Mouse (Mus musculus) hindbrain, embryonic 13.5 days (tissue): ENCODE data around the gene Scgb3a1. TPM values are rescaled to one million over a fixed set of nuclear protein-coding genes. Genes with fewer than 3 reads are reported as not detected.

Experiments used
- ATAC-seq: fragments of 200-750 bp; cut with Nextera tagmentation; 2 replicates; pipeline ENCODE4 v1.8.0; 2017; ENCODE audit warnings: moderate TSS enrichment; ENCODE audit not compliant: low FRiP score
- H3K27ac ChIP-seq: fragments of 300-500 bp; sonication (generic); 2 replicates; pipeline ENCODE4 v1.5.1; 2015; ENCODE audit warnings: inconsistent platforms, mild to moderate bottlenecking, moderate library complexity
- H3K27me3 ChIP-seq: fragments of 300-500 bp; sonication (generic); 2 replicates; pipeline ENCODE4 v1.6.1; 2015; ENCODE audit warnings: mild to moderate bottlenecking, inconsistent platforms
- H3K36me3 ChIP-seq: fragments of 300-500 bp; sonication (generic); 2 replicates; pipeline ENCODE4 v1.6.1; 2015; ENCODE audit warnings: mild to moderate bottlenecking, inconsistent platforms
- H3K4me1 ChIP-seq: fragments of 300-500 bp; sonication (generic); replicated peaks from 2 replicates; pipeline ENCODE4 v1.6.1; 2015; ENCODE audit warnings: inconsistent platforms
- H3K4me2 ChIP-seq: fragments of 300-500 bp; sonication (generic); 2 replicates; pipeline ENCODE4 v1.6.1; 2015; ENCODE audit warnings: inconsistent platforms, mild to moderate bottlenecking, moderate library complexity
- H3K4me3 ChIP-seq: fragments of 300-500 bp; sonication (generic); 2 replicates; pipeline ENCODE4 v1.5.1; 2015; ENCODE audit warnings: mild to moderate bottlenecking, inconsistent platforms
- H3K9ac ChIP-seq: fragments of 300-500 bp; sonication (generic); 2 replicates; pipeline ENCODE4 v1.6.1; 2015; ENCODE audit warnings: mild to moderate bottlenecking, inconsistent platforms
- H3K9me3 ChIP-seq: fragments of 300-500 bp; sonication (generic); 2 replicates; pipeline ENCODE4 v1.6.1; 2016; ENCODE audit warnings: inconsistent platforms
- WGBS: fragments of 180-500 bp; shearing (Covaris S2); methylation state at CpG from one replicate; pipeline ENCODE4 v1.1.7; 2015; 5-methylcytosine and 5-hydroxymethylcytosine counted together
- polyA plus RNA-seq: library from polyadenylated mRNA; unstranded; fragments of >200 nt; fragmentation: Nextera tagmentation; extraction: Ambion mirVana; gene quantifications from 2 replicates; pipeline ENCODE4 v1.2.1, GENCODE M21; 2015

Gene Scgb3a1
- polyA plus RNA-seq, 1 experiment from 2014 or later: not detected

DNA sequence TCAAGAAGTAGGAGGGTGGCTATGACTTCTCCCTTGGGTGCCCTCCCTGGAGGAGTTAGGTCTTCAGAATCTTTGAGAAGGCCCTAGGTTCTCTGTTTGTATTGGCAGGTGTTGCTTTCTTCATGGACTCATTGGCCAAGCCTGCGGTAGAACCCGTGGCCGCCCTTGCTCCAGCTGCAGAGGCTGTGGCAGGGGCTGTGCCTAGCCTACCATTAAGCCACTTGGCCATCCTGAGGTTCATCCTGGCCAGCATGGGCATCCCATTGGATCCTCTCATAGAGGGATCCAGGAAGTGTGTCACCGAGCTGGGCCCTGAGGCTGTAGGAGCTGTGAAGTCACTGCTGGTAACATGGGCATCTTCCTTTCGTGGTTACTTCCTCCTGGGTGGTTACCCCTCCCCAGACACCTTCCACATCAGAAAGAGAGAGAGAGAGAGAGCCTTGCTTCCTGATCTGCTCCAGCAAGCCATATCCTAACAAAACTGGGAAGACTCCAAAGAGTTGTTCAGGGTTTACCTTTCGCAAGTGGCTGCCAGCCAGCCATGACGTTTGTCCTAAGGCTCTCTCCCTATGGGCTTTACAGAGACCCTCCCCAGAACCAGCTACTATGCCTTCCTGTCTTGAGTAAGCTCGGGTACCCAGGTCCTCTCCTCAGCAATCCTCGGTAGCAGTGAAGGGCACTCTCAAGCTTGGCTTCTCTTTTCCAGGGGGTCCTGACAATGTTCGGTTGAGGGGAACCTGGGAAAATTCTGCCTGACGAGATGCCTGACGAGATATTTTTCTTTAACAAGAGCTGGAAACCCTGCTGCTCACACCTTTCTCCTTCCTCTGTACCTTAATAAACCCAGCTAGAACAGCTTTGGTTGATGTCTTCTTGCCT lies 1.1 kb downstream of the Scgb3a1 start:
- no peak overlapping the region for H3K4me3 ChIP-seq
- no peak overlapping the region for H3K4me2 ChIP-seq
- H3K4me1 ChIP-seq: no peaks in the 10 kb centered on the region
- H3K27me3 ChIP-seq: no peaks in the 10 kb centered on the region
- no peak overlapping the region for H3K9ac ChIP-seq
- no peaks in the 10 kb centered on the region for H3K9me3 ChIP-seq
- 84% methylated on average over 12 of the region's 12 CpGs for WGBS
- no peak for ATAC-seq
- H3K36me3 ChIP-seq: peaks cover 11% of the 10 kb centered on the region
- no peak overlapping the region for H3K27ac ChIP-seq

DNA sequence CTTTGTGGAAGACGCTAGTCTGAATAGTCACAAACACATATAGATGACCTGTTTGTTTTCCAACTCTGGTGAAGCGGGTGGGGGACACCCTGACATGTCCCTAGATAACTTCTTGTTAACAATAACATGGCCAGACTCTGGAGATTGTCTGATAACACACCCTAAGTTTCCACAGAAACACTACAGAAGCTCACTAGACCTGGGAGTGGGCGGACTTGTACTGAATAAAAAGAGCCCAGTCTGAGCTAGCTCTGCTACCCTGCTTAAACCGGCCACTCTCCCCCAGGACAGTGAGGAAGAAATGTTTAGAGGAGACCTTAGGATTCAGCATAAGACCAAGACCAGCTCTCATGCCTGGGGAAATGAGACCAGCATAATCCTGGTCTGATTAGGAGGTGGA lies 2.1 kb downstream of the Scgb3a1 start:
- no peak; the same call in 1 of the 2 replicates for ATAC-seq
- Histone ChIP-seq H3K4me3 (no peak overlapping the region), H3K9me3 (no peaks in the 10 kb centered on the region), H3K27ac (no peak overlapping the region), H3K4me1 (no peaks in the 10 kb centered on the region), H3K36me3 (peaks cover 14% of the 10 kb centered on the region), H3K27me3 (no peaks in the 10 kb centered on the region), H3K9ac (no peak overlapping the region), H3K4me2 (no peak overlapping the region)
- 88% methylated on average over 4 of the region's 4 CpGs for WGBS

GRCm38 (mm10) chr11:49673433-49673832 lies 10.0 kb downstream of the Scgb3a1 start:
- Histone ChIP-seq H3K36me3 (peaks cover 50% of the 10 kb centered on the region), H3K4me3 (no peak overlapping the region), H3K27ac (no peak overlapping the region), H3K27me3 (no peaks in the 10 kb centered on the region), H3K4me1 (no peaks in the 10 kb centered on the region), H3K4me2 (no peak overlapping the region), H3K9me3 (no peaks in the 10 kb centered on the region), H3K9ac (no peak overlapping the region)
- 81% methylated on average over 3 of the region's 3 CpGs for WGBS
- ATAC-seq: no peak

DNA sequence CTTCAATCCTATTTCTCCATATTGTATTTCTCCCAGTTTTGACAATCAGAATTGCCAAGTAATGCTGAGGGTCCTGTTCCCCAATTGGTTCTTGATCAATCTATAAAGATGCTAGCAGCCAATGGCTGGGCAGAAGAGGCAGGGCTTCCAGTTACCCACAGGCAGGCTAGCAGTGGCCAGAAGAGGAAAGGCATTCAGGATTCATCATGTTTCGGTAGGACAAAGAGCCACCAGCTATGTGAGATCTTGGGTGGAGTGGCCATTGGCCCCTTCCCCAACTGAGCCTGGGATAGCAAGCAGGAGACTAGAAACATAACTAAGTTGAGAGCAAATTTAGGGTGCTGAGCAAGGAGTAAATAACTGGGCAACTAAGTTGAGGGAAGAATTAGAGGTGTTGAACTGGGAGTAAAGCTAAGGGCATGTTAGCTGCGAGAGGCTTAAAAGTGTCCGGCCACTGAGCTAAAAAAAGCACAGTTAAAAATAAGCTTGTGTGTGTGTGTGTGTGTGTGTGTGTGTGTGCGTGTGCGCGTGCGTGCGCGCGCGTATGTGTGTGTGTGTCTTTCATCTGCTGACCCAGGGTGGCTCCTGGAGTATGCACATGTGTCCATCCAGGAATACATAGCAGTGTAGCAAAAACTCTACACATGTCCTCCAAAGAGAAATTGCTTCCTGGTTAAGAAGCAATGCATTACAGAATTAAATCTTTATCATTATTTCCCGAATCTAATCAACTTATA lies 21.0 kb downstream of the Scgb3a1 start:
- 97% methylated on average over 12 of the region's 12 CpGs for WGBS
- H3K27me3 ChIP-seq: no peaks in the 10 kb centered on the region
- no peaks in the 10 kb centered on the region for H3K9me3 ChIP-seq
- H3K4me2 ChIP-seq: no peak overlapping the region
- H3K4me3 ChIP-seq: no peak overlapping the region
- no peak overlapping the region for H3K27ac ChIP-seq
- ATAC-seq: no peak
- H3K36me3 ChIP-seq: peaks cover 65% of the 10 kb centered on the region
- H3K9ac ChIP-seq: no peak overlapping the region
- no peaks in the 10 kb centered on the region for H3K4me1 ChIP-seq

GRCm38 (mm10) chr11:49695013-49695412 lies 31.6 kb downstream of the Scgb3a1 start:
- H3K36me3 ChIP-seq: peaks cover 23% of the 10 kb centered on the region
- no peak for ATAC-seq
- peaks cover 15% of the 10 kb centered on the region for H3K4me1 ChIP-seq
- no peaks in the 10 kb centered on the region for H3K9me3 ChIP-seq
- no peaks in the 10 kb centered on the region for H3K27me3 ChIP-seq
- no peak overlapping the region for H3K4me2 ChIP-seq
- WGBS: 95% methylated on average over 3 of the region's 3 CpGs
- H3K27ac ChIP-seq: no peak overlapping the region
- no peak overlapping the region for H3K9ac ChIP-seq
- H3K4me3 ChIP-seq: no peak overlapping the region

GRCm38 (mm10) chr11:49695695-49696094 lies 32.3 kb downstream of the Scgb3a1 start:
- H3K9ac ChIP-seq: no peak overlapping the region
- peaks cover 9% of the 10 kb centered on the region for H3K4me1 ChIP-seq
- no peak for ATAC-seq

GRCm38 (mm10) chr11:49696472-49696871 lies 33.1 kb downstream of the Scgb3a1 start:
- Histone ChIP-seq H3K36me3 (peaks cover 29% of the 10 kb centered on the region), H3K27me3 (no peaks in the 10 kb centered on the region), H3K27ac (no peak overlapping the region), H3K4me3 (no peak overlapping the region), H3K9me3 (no peaks in the 10 kb centered on the region), H3K4me2 (no peak overlapping the region), H3K9ac (no peak overlapping the region), H3K4me1 (peaks cover 5% of the 10 kb centered on the region; the same call in 1 of the 2 replicates)
- no peak for ATAC-seq
- 96% methylated on average over 2 of the region's 2 CpGs for WGBS

More at GRCm38 (mm10) chr11:49695695-49696094, 32.3 kb downstream of the Scgb3a1 start:
- H3K9me3 ChIP-seq: no peaks in the 10 kb centered on the region
- H3K27ac ChIP-seq: no peak overlapping the region
- 88% methylated on average over 2 of the region's 2 CpGs for WGBS
- no peak overlapping the region for H3K4me2 ChIP-seq
- peaks cover 23% of the 10 kb centered on the region for H3K36me3 ChIP-seq
- no peaks in the 10 kb centered on the region for H3K27me3 ChIP-seq
- H3K4me3 ChIP-seq: no peak overlapping the region

DNA sequence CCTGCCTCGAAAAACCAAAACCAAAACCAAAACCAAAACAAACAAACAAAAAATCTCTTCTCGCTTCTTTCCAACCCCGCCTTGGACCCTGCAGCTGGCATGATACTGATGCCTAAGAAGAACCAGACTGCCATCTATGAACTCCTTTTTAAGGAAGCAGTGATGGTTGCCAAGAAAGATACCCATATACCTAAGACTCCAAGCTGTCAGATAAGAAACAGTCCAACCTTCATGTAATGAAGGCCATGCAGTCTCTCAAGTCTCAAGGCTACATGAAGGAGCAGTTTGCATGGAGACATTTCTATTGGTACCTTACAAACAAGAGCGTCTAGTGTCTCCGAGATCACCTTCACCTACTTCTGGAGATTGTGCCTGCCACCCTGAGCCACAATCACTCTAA lies 34.4 kb downstream of the Scgb3a1 start:
- H3K9ac ChIP-seq: no peak overlapping the region
- H3K27me3 ChIP-seq: no peaks in the 10 kb centered on the region
- H3K27ac ChIP-seq: no peak overlapping the region
- H3K9me3 ChIP-seq: no peaks in the 10 kb centered on the region
- H3K4me3 ChIP-seq: no peak overlapping the region
- ATAC-seq: no peak
- H3K36me3 ChIP-seq: peaks cover 33% of the 10 kb centered on the region
- no peak overlapping the region for H3K4me2 ChIP-seq
- peaks cover 5% of the 10 kb centered on the region; the same call in 1 of the 2 replicates for H3K4me1 ChIP-seq
- WGBS: 95% methylated on average over 5 of the region's 5 CpGs

DNA sequence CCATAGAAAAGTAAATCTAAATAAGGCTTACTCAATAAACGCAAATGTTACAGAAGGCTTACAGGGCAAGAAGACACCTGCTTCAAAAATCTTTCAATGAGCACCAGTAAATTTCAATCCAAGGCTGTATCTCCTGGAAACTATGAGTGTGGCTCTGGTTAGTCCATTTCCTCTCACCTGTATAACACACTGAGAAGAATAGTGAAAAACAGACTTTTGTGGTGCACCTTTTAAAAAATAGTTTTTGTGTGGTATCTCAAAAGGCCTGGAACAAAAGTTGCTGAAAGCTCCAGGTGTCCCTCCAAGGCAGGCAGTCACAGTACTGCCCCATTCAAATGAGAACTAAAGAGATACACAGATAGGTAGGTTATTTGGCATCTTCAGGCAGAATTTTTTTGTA lies 35.7 kb downstream of the Scgb3a1 start:
- peaks cover 34% of the 10 kb centered on the region for H3K36me3 ChIP-seq
- no peak overlapping the region for H3K4me3 ChIP-seq
- H3K4me1 ChIP-seq: peaks cover 5% of the 10 kb centered on the region; the same call in 1 of the 2 replicates
- no peak for ATAC-seq
- no peak overlapping the region for H3K9ac ChIP-seq
- 96% methylated on average over 1 of the region's 1 CpGs for WGBS
- no peaks in the 10 kb centered on the region for H3K27me3 ChIP-seq
- H3K4me2 ChIP-seq: no peak overlapping the region
- no peaks in the 10 kb centered on the region for H3K9me3 ChIP-seq
- no peak overlapping the region for H3K27ac ChIP-seq

DNA sequence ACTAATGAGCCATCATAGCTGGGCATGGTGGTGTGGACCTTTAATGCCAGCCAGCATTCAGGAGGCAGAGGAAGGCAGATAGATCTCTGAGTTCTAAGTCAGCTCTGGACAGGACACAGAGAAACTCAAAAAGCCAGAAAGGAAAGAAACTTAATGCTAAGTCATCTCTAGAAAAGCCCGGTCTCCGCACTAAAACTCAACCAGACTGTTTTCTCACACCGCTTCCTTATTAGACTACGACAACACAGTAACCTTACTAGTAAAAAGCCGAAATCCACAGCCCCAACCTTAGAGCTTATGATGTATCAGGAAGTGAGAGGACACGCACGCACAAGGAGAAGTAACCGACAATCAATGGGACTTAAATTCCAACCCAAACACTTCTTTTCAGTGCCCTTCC lies 38.6 kb downstream of the Scgb3a1 start:
- Histone ChIP-seq H3K27ac (no peak overlapping the region), H3K4me3 (no peak overlapping the region), H3K9ac (no peak overlapping the region), H3K27me3 (no peaks in the 10 kb centered on the region), H3K36me3 (peaks cover 58% of the 10 kb centered on the region), H3K4me1 (no peaks in the 10 kb centered on the region), H3K9me3 (no peaks in the 10 kb centered on the region), H3K4me2 (no peak overlapping the region)
- ATAC-seq: no peak
- 98% methylated on average over 8 of the region's 8 CpGs for WGBS

- Histone ChIP-seq H3K27me3 (no peaks in the 10 kb centered on the region), H3K4me2 (no peak overlapping the region), H3K9ac (no peak overlapping the region), H3K36me3 (peaks cover 43% of the 10 kb centered on the region), H3K27ac (no peak overlapping the region), H3K9me3 (no peaks in the 10 kb centered on the region), H3K4me3 (no peak overlapping the region), H3K4me1 (peaks cover 15% of the 10 kb centered on the region)
- whole genome bisulfite sequencing: 89% methylated on average over 8 of the region's 8 CpGs
- ATAC-seq: no peak
Measured at GRCm38 (mm10) chr11:49704804-49705203, 41.4 kb downstream of the Scgb3a1 start.

DNA sequence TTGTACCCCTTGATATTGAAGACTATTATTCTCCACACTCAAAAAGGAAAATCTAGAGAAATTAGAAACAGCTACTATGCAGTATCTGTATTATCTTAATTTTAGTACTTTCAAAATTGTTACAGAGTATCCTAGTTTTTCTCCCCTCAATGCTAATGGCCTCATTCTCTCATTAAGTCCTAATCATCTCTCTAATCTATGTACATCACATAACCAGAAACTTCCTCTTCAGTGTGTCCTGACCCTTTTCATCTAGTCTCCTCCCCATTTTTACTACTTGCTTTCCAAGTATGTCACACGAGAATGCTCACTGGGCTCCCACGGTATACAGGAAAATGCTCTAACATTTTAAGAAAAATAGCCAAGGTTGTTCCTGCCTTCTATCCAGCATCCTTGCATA lies 44.4 kb downstream of the Scgb3a1 start:
- 85% methylated on average over 2 of the region's 2 CpGs for WGBS

More for the DNA sequence above, 44.4 kb downstream of the Scgb3a1 start:
- Histone ChIP-seq H3K9ac (no peak overlapping the region), H3K4me2 (no peak overlapping the region), H3K4me3 (no peak overlapping the region), H3K4me1 (peaks cover 32% of the 10 kb centered on the region), H3K36me3 (peaks cover 25% of the 10 kb centered on the region), H3K9me3 (no peaks in the 10 kb centered on the region), H3K27ac (no peak overlapping the region), H3K27me3 (no peaks in the 10 kb centered on the region)
- ATAC-seq: no peak
